Mouse (Mus musculus): ENCODE data around the gene Cars2.
"Not testable (repeated sequence)": the region's sequence is repeated elsewhere in the genome, so short reads cannot be mapped to it uniquely, and the experiment has no call there.

Cars2 gene

DNA sequence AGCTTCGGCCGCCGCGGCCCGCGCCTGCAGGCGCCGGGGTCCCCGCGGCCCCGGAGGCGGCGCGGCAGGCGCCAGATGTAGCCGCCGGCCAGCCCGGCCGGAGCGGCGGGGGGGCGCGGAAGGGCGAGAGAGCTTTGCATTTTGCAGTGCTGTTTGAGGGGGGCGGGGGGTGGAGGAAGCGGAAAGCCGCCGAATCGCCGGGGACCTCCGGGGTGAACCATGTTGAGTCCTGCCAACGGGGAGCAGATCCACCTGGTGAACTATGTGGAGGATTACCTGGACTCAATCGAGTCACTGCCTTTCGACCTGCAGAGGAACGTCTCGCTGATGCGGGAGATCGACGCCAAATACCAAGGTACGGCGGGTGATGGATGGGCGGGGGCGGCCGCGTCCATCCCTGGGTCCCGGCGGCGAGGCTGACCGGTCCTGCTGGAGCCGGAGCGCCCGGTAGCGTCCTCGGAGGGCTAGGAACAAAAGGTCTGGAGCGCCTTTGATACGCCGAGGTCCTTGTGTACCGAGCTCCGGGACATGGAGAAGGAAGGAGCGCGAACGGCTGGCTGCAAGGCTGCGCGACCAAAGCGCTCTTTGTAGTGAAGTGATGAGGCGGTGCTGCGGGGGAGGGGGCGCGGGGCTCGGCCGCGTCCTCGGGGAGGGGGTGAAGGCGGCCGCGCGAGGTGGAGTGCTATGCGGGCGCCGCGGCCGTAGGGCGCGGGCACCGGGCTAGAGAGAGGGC lies 6.3 kb upstream of the Cars2 start:
- DNase-seq (ENCODE audit: low spot score) = peak; percentile 53

DNA sequence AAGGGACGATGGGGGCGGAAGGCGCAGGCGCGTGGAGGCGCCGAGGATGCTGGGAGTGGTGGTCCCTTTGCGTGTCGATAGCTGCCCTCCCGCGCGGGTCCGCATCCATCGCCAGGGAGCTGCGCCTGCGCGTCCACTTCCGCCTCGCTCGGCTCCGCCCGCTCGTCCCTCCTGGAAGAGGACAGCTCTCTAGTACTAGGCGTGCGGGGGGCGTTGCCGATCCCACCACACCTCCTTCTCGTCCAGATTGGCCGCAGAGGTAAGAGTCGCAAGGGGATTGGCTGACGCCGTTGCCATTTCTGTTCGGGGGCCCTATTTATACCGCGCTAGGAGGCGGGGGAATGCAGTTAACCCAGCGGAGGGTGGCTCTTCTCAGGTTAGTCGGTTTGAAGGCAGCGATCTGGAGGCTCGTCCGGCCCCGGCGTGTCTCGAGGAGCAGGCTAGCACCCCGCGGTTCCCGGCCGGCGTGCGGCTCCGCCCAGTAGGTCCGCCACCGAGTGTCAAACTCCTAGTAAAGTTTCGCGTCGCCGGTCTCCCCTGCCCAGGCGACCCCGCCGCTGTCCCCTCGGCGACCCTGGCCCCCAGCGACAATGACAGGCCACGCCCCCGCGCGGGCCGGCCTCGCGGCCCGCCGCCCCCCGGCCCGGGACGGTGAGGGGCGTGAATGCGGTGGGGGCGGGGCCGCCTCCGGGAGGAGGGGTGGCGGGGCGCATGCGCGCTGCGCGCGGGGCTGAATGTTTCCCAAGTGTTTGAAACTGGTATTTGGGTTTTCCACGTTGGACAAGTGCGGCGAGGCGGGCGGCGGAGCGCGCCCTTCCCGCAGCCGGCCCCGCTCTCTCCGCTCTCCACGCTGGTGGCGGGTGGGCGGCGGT lies 5.4 kb upstream of the Cars2 start:
- DNase-seq (ENCODE audit: low spot score) = peak; percentile 99

DNA sequence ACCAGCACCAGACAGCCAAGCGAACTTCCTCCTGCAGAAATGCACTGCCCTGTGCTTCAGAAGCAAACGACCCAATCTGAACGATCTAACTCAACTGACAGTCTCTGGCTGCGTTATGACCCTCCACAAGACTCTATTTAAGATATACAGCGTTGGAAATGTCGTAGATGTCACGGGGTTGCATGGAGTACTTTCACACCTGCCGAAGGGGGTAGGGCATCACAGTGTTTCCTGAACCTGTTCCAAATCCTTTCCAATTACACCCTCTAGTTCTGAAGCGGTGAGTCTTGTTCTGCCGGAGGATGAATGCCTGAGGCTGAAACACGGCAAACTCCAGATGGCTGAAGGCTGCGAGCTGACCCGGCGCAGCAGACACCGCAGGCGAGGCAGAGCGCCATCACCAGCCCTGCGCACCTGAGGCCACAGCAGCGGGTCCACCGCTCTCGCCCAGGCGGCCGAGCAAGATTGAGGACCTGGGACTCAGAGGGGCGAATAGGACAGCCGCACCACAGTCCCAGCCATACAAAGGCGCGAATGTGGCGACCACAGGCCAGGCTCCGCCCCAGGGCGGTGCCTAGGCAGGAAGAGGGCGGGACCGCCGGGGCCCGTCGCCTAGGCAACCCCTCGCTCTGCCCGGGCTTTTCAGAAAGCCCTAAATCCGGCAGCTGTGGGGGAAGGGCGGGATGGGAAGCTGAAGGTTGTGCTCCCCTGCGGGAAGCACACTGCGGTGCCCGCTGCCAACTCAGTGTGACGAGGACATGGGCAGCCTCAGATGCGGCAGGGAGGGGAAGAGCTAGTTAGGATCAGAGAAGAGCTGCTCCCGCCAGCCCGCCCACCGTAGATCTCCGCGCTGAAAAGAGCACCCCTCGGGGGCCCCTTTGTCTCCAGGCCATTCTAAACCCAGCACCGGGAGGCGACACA lies 4.5 kb upstream of the Cars2 start, which contains the start of gene Ing1:
Ing1 (plus strand) TSS at position 773 of the 921 bp plus-strand sequence.
- DNase-seq (ENCODE audit: low spot score) = peak; percentile 94

- no peak for DNase-seq (ENCODE audit: low spot score)
Measured at GRCm38 (mm10) chr8:11552390-11552789, 1.8 kb upstream of the Cars2 start.

DNA sequence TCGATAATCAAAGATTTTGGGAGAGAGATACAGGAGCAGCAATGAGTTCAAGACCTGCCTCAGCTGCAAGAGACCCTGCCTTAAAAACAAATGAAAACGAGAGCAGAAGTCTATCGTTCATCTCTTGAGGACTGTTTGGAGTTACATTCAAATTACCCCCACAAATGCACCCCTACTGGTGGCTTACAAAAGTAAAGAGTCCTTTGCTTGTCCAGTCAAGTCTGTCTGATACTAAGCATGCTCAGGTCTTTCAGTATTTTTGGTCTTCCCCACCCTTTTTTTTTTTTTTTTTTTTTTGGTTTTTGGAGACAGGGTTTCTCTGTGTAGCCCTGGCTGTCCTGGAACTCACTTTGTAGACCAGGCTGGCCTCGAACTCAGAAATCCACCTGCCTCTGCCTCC lies 914 bp upstream of the Cars2 start:
- not testable (repeated sequence) for DNase-seq (ENCODE audit: low spot score)

DNA sequence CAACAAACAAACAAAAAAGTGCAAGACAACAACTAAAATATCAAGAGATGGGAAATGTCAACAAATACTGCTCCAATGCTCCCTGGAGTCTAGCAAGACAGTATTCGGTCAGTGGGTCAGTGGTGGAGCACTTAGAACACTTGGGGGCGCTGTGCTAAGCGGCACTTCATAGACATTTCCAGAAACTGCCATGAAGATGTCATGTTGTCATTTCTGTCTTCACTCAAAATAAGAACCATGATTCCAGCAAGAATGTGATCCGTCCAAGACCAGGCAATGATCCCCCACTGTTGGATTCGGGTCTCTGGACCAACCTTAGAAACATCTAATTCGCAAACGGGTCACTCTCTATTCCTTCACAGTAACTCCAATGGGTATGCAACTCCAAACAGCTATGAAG lies 877 bp downstream of the Cars2 start:
- DNase-seq (ENCODE audit: low spot score) = peak; percentile 35

GRCm38 (mm10) chr8:11547063-11547462 lies 3.5 kb downstream of the Cars2 start:
- no peak for DNase-seq (ENCODE audit: low spot score)

GRCm38 (mm10) chr8:11544386-11544785 lies 6.2 kb downstream of the Cars2 start:
- DNase-seq (ENCODE audit: low spot score) = peak; percentile 22

GRCm38 (mm10) chr8:11542866-11543265 lies 7.7 kb downstream of the Cars2 start:
- no peak for DNase-seq (ENCODE audit: low spot score)

DNA sequence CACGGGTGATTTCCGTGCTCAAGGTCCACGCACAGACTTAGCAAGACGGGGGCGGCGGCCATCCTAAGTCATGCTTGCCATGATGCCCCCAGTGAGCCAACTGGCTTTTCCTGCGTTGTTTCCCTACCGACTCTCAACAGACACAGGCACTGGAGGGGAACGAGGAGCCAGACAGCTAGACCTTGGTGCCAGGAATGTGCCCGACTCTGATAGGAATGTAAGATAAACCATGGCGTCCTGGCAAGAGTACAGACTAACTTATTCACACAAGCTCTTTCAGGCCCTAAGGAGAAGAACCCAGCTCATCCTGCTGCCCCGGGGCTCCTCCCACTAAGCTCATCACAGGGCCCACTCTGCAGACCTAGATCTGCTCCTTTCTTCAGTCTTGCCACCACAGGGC lies 8.6 kb downstream of the Cars2 start:
- DNase-seq (ENCODE audit: low spot score) = peak; percentile 18

DNA sequence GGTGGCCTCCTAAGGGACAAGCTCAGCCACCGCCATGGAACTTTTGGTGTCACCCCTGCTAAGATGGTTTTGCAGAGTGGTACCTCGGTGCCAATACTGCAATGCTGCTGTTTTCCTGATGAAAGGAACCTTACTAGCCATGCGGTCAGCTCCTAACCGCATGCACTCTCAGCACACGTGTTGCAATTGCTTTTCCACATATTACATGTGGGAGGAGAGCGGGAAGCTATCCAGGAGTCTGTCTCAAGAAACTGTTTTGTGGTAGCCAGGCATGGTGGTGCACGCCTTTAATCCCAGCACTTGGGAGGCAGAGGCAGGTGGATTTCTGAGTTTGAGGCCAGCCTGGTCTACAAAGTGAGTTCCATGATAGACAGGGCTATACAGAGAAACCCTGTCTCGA lies 10.4 kb downstream of the Cars2 start:
- no peak for DNase-seq (ENCODE audit: low spot score)

GRCm38 (mm10) chr8:11539049-11539448 lies 11.5 kb downstream of the Cars2 start:
- DNase-seq (ENCODE audit: low spot score) = no peak

DNA sequence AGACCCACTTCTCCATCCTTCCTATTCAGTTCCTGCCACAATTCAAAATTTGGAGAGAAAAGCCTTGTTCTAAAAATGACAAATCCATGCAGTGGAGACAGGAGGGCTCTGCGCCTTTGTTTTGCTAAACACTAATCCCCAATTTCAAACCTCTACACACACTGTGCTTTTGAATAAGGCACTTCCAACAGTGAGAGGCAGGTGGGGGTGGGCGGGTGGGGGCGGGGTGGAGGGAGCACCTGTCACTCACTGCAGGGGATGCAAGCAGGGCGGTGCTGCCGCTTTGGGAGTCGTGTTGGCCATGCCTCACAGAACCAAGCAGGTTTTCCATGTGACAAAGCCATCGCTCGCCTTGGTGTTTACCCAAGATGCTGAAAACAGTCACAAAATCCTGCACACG lies 16.1 kb downstream of the Cars2 start:
- no peak for DNase-seq (ENCODE audit: low spot score)

- no peak for DNase-seq (ENCODE audit: low spot score)
Measured at GRCm38 (mm10) chr8:11530849-11531248, 19.7 kb downstream of the Cars2 start.

DNA sequence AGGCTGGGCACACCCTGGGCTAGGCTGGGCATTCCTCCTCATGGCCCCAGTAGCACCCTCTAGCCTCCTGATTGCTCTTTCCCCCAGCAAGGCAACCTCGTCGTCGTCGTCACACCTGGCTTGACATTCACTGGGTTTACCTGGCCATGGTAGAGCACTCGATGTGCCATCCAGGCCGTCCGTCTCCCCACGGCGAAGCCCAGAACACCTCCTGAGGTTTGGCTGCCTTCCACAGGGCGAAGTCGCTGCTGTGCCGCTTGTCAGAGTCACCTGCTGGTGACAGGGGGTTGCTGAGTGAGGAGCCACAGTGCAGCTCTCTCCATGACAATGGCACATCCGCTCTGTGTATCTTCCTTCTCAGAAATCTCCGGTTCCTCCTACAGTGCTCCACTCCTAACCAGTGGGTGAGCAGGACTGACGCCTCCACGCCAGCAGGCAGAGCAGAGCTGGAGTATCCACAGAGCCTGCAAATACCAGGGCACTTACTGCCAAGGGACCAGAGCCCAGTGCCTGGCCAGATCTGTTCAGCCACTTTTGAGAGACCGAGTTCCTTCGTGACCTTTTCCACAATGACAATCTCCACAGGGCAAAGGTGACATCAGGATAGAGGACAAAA lies 20.3 kb downstream of the Cars2 start:
- DNase-seq (ENCODE audit: low spot score) = no peak

GRCm38 (mm10) chr8:11523331-11523730 lies 27.3 kb downstream of the Cars2 start:
- no peak for DNase-seq (ENCODE audit: low spot score)

DNA sequence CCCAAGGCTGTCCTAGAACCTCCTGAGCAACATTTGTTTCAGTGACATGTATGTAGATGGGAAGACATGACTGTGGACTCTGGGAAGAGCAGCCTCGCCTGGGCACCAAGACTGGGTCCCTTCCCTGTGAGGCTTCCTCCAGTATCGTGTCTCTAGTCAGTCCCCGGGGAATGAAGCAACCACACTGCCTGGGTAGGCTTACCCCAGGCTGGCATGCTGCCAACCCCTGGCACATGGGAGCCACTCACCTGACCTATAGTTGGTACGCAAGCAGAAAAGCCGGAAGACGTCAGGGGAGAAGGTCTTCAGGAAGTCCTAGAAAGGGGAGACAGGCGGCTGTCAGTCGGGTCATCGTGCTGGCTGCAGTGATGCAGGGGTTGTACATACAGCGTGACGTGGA lies 31.9 kb downstream of the Cars2 start:
- DNase-seq (ENCODE audit: low spot score) = no peak

DNA sequence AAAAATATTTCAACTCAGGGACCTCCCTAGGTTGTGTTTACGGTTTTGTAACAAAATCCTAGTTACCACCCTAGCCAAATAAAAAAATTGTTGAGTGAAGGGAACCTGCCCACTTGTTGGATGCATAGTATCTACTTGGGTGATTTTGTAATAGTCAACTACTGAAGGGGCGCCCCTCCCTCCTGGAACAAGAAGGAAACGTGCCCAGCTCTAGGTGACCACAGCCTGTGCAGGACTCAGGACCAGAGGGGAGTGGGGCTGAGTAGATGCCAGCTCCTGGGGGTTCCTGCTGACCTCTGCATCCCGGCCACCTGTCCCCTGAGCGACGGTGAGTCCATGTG lies 32.6 kb downstream of the Cars2 start:
- DNase-seq (ENCODE audit: low spot score) = no peak

GRCm38 (mm10) chr8:11517366-11518055 lies 33.1 kb downstream of the Cars2 start:
- DNase-seq (ENCODE audit: low spot score) = no peak

DNA sequence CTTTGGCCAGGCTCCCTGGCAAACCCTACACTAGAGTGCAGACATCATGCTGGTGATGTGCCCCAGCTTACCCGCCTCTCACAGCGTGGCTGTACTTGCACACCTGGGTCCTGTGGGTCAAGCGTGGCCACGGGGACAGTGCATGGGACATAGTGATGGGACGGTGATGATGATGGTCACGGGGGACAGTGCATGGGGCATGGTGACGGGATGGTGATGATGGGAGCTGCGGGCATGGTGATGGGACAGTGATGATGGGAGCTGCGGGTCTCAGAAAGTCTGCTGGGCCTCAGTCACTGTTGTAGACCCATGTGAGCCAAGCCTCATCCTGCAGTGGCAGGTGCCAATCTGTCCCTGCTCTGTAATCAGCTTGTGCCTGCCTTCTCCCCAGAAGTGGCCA lies 34.3 kb downstream of the Cars2 start:
- DNase-seq (ENCODE audit: low spot score) = no peak

DNA sequence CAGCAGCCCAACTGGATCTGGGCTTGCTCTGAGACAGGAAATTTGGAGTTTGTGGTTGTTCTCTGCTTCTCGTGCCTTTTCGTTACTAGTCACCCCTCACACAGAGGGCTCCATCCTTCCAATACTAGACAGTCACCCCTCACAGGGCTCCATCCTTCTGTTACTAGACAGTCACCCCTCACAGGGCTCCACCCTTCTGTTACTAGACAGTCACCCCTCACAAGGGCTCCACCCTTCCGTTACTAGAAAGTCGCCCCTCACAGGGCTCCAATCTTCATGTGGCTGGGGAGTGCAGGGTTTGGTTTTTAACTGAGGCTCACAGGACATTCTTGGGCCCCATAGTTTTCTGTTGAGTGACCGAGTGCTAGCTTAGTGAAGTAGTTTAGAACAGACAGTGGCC lies 37.3 kb downstream of the Cars2 start:
- no peak for DNase-seq (ENCODE audit: low spot score)

Measured in ovary, postnatal 36 days (tissue).